Mouse (Mus musculus): Measurements from ENCODE around the gene Arpc1a. TPM values are rescaled to one million over a fixed set of nuclear protein-coding genes. Genes with fewer than 3 reads are reported as not detected.
"Not testable (repeated sequence)": the region's sequence is repeated elsewhere in the genome, so short reads cannot be mapped to it uniquely, and the experiment has no call there.

Arpc1a gene
- polyA plus RNA-seq, 1 experiment from 2014 or later: 86.8 TPM

GRCm38 (mm10) chr5:145075081-145075480 is 8.5 kb upstream of the Arpc1a start:
- no peaks in the 10 kb centered on the region for H3K9me3 ChIP-seq (replicated peaks)
- WGBS: 48% methylated on average over 3 of the region's 3 CpGs
- no peaks in the 10 kb centered on the region for H3K27me3 ChIP-seq
- no peaks in the 10 kb centered on the region for H3K36me3 ChIP-seq
- H3K4me2 ChIP-seq: no peak overlapping the region
- ATAC-seq (replicated peaks; ENCODE audit: insufficient number of reproducible peaks, insufficient read depth, low FRiP score, low read depth): no peak
- no peak overlapping the region for H3K9ac ChIP-seq
- H3K27ac ChIP-seq: no peak overlapping the region
- no peaks in the 10 kb centered on the region for H3K4me1 ChIP-seq (replicated peaks)
- H3K4me3 ChIP-seq: no peak overlapping the region

DNA sequence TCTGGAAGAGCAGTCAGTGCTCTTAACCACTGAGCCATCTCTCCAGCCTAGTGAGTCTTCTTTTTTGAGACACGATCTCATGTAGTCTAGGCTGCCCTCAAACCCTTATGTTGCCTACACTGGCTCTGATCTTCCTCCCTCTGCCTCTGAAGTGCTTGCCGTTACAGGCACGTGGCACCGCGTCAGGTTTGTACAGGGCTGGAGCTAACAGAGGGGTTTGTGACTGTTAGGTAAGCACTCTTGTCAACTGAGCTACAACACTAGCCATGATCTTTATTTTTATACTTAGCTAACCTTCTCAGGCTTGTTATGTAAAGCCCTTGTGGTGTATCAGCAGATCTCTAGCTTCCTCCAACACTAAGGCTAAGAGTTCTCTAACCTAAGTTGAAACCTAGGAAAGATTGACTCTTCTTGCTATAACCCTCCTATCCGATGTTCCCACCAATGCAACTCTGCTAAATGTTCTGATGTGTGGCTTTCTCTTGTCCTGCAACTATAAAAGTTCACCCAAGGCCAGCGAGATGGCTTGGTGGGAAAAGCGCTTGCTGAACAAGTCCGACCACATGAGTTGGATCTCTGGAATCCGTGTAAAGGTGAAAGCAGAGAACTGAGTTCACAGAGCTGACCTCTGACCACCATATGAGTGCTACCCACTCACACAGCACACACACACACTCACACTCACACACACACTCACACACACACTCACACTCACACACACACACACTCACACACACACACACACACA is 1.6 kb upstream of the Arpc1a start:
- 82% methylated on average over 10 of the region's 10 CpGs for WGBS
- no peak overlapping the region for H3K4me3 ChIP-seq

GRCm38 (mm10) chr5:145083201-145083600 is 429 bp upstream of the Arpc1a start:
- Histone ChIP-seq H3K4me3 (peak overlapping the region; percentile 88), H3K4me2 (peak overlapping the region; percentile 84), H3K9ac (peak overlapping the region; percentile 94), H3K27ac (peak overlapping the region; percentile 63), H3K4me1 (replicated peaks) (peaks cover 14% of the 10 kb centered on the region)
- H3K36me3 ChIP-seq; H3K9me3 ChIP-seq (replicated peaks); H3K27me3 ChIP-seq; ATAC-seq (replicated peaks; ENCODE audit: insufficient number of reproducible peaks, insufficient read depth, low FRiP score, low read depth): not testable (repeated sequence)
- WGBS: 40% methylated on average over 6 of the region's 6 CpGs

More for the DNA sequence above, 1.6 kb upstream of the Arpc1a start:
- no peaks in the 10 kb centered on the region for H3K27me3 ChIP-seq
- no peak overlapping the region for H3K27ac ChIP-seq
- no peaks in the 10 kb centered on the region for H3K36me3 ChIP-seq
- H3K9me3 ChIP-seq (replicated peaks): no peaks in the 10 kb centered on the region
- ATAC-seq (replicated peaks; ENCODE audit: insufficient number of reproducible peaks, insufficient read depth, low FRiP score, low read depth): no peak
- H3K4me1 ChIP-seq (replicated peaks): peaks cover 14% of the 10 kb centered on the region
- no peak overlapping the region for H3K4me2 ChIP-seq
- no peak overlapping the region for H3K9ac ChIP-seq

DNA sequence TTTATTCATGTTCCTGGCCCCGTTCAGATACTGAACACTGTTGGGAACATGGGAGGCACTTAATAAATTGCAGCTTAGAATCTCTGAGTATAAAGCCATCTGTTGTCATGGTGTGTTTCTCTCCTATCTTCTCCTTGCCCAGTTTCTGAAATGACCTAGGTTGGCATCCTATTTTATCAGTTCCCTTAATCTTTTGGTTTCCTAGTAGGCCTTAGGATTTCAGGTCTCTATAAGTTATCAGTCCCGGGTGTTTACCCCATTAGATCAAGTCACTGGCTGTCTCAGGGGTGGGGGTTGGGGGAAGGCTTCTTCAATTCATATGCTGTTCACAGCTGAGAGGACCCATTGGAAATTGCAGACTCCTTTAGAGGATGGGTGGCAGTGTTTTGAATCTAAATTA is 1.2 kb downstream of the Arpc1a start:
- 58% methylated on average over 2 of the region's 2 CpGs for WGBS

GRCm38 (mm10) chr5:145088186-145088585 is 4.6 kb downstream of the Arpc1a start:
- Histone ChIP-seq H3K4me1 (replicated peaks) (peaks cover 17% of the 10 kb centered on the region), H3K4me3 (no peak overlapping the region), H3K27me3 (no peaks in the 10 kb centered on the region), H3K9ac (no peak overlapping the region), H3K4me2 (no peak overlapping the region), H3K9me3 (replicated peaks) (no peaks in the 10 kb centered on the region), H3K36me3 (peaks cover 20% of the 10 kb centered on the region), H3K27ac (no peak overlapping the region)
- no peak for ATAC-seq (replicated peaks; ENCODE audit: insufficient number of reproducible peaks, insufficient read depth, low FRiP score, low read depth)
- WGBS: 96% methylated on average over 2 of the region's 2 CpGs

More for the DNA sequence above, 1.2 kb downstream of the Arpc1a start:
- Histone ChIP-seq H3K36me3 (no peaks in the 10 kb centered on the region; the same call in 1 of the 2 replicates), H3K4me1 (replicated peaks) (peaks cover 14% of the 10 kb centered on the region), H3K27me3 (no peaks in the 10 kb centered on the region), H3K4me2 (peak overlapping the region; percentile 84), H3K27ac (no peak overlapping the region), H3K9me3 (replicated peaks) (no peaks in the 10 kb centered on the region), H3K4me3 (peak overlapping the region; percentile 88), H3K9ac (peak overlapping the region; percentile 94)
- ATAC-seq (replicated peaks; ENCODE audit: insufficient number of reproducible peaks, insufficient read depth, low FRiP score, low read depth): no peak

GRCm38 (mm10) chr5:145089878-145090277 is 6.2 kb downstream of the Arpc1a start:
- H3K9me3 ChIP-seq (replicated peaks): no peaks in the 10 kb centered on the region
- 76% methylated on average over 3 of the region's 3 CpGs for WGBS
- no peaks in the 10 kb centered on the region for H3K27me3 ChIP-seq
- no peak for ATAC-seq (replicated peaks; ENCODE audit: insufficient number of reproducible peaks, insufficient read depth, low FRiP score, low read depth)
- no peak overlapping the region for H3K4me2 ChIP-seq
- H3K4me3 ChIP-seq: no peak overlapping the region
- peaks cover 29% of the 10 kb centered on the region for H3K36me3 ChIP-seq
- H3K9ac ChIP-seq: no peak overlapping the region
- peaks cover 10% of the 10 kb centered on the region for H3K4me1 ChIP-seq (replicated peaks)
- no peak overlapping the region for H3K27ac ChIP-seq

DNA sequence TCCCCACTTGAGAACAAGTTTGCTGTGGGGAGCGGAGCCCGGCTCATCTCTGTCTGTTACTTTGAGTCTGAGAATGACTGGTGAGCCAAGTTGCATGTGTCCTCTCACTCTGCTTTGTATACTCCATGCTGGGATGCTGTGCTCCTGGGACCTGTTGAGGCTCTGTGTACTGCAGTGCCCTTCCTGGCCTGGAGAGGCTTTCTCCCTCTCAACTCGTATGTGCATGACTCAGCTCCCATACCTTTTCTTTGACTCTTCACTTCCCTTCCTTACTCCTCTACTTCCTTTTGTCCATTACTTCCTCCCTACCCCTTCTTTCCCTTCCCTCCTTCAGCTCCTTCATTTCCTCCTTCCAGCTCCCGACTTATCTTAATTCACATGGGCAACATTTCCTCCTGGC is 12.6 kb downstream of the Arpc1a start:
- Histone ChIP-seq H3K9me3 (replicated peaks) (no peaks in the 10 kb centered on the region), H3K27ac (no peak overlapping the region), H3K9ac (no peak overlapping the region), H3K4me3 (no peak overlapping the region), H3K4me2 (no peak overlapping the region), H3K4me1 (replicated peaks) (no peaks in the 10 kb centered on the region), H3K36me3 (peaks cover 80% of the 10 kb centered on the region), H3K27me3 (no peaks in the 10 kb centered on the region)
- ATAC-seq (replicated peaks; ENCODE audit: insufficient number of reproducible peaks, insufficient read depth, low FRiP score, low read depth): no peak
- WGBS: 80% methylated on average over 4 of the region's 4 CpGs

- no peak overlapping the region for H3K4me2 ChIP-seq
- H3K4me1 ChIP-seq (replicated peaks): no peaks in the 10 kb centered on the region
- peaks cover 80% of the 10 kb centered on the region for H3K36me3 ChIP-seq
- H3K9me3 ChIP-seq (replicated peaks): no peaks in the 10 kb centered on the region
- no peaks in the 10 kb centered on the region for H3K27me3 ChIP-seq
- no peak overlapping the region for H3K4me3 ChIP-seq
- no peak overlapping the region for H3K9ac ChIP-seq
- no peak for ATAC-seq (replicated peaks; ENCODE audit: insufficient number of reproducible peaks, insufficient read depth, low FRiP score, low read depth)
- H3K27ac ChIP-seq: no peak overlapping the region
- 87% methylated on average over 10 of the region's 10 CpGs for WGBS
These were observed 14.8 kb downstream of the Arpc1a start for GRCm38 (mm10) chr5:145098340-145098821.

DNA sequence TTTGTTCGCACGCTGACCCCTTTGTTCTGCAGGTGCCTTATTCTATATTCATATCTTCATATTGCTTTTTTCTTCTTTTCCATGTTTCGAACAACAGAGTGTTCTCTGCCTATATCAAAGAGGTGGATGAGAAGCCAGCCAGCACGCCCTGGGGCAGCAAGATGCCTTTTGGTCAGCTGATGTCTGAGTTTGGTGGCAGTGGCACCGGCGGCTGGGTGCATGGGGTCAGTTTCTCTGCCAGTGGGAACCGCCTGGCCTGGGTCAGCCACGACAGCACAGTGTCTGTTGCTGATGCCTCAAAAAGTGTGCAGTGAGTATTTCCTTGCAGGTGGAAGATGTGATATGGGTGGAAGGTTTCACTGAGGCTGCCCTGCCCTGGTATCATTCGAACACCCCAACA is 17.3 kb downstream of the Arpc1a start:
- Histone ChIP-seq H3K9me3 (replicated peaks) (no peaks in the 10 kb centered on the region), H3K27ac (no peak overlapping the region), H3K4me1 (replicated peaks) (no peaks in the 10 kb centered on the region), H3K27me3 (no peaks in the 10 kb centered on the region), H3K36me3 (peaks cover 89% of the 10 kb centered on the region), H3K4me2 (no peak overlapping the region), H3K9ac (no peak overlapping the region), H3K4me3 (no peak overlapping the region)
- no peak for ATAC-seq (replicated peaks; ENCODE audit: insufficient number of reproducible peaks, insufficient read depth, low FRiP score, low read depth)
- 95% methylated on average over 9 of the region's 9 CpGs for WGBS

GRCm38 (mm10) chr5:145101451-145101850 is 17.8 kb downstream of the Arpc1a start:
- H3K4me2 ChIP-seq; H3K4me1 ChIP-seq (replicated peaks); ATAC-seq (replicated peaks; ENCODE audit: insufficient number of reproducible peaks, insufficient read depth, low FRiP score, low read depth); H3K27me3 ChIP-seq; H3K27ac ChIP-seq; H3K9ac ChIP-seq; H3K4me3 ChIP-seq; H3K9me3 ChIP-seq (replicated peaks): not testable (repeated sequence)
- WGBS: 96% methylated on average over 11 of the region's 11 CpGs
- H3K36me3 ChIP-seq: peaks cover 89% of the 10 kb centered on the region

DNA sequence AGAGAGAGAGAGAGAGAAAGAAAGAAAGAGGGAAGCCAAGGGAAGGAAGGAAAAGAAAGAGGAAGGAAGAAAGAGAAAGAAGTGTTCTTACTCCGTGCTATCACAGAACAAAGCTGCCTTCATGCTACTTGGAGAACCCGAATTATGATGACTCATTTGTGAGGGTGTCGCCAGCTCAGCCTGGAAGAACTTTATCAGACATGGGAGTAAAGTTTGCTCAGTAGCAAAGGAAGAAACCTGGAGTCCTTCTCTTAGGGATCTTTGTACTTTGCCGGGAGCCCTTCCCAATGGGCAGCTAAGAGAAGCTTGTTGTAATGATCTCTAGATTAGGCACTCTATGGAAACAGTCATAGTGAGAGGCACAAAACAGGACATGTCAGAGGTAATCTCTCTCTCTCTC is 19.1 kb downstream of the Arpc1a start:
- Histone ChIP-seq H3K4me1 (replicated peaks) (no peaks in the 10 kb centered on the region), H3K9ac (no peak overlapping the region), H3K4me3 (no peak overlapping the region), H3K9me3 (replicated peaks) (no peaks in the 10 kb centered on the region), H3K27me3 (no peaks in the 10 kb centered on the region), H3K36me3 (peaks cover 82% of the 10 kb centered on the region), H3K27ac (no peak overlapping the region), H3K4me2 (no peak overlapping the region)
- ATAC-seq (replicated peaks; ENCODE audit: insufficient number of reproducible peaks, insufficient read depth, low FRiP score, low read depth): no peak
- WGBS: 75% methylated on average over 4 of the region's 4 CpGs

- H3K36me3 ChIP-seq: peaks cover 86% of the 10 kb centered on the region
- WGBS: 81% methylated on average over 9 of the region's 9 CpGs
- H3K27me3 ChIP-seq: no peaks in the 10 kb centered on the region
- H3K4me2 ChIP-seq: no peak overlapping the region
- no peak overlapping the region for H3K9ac ChIP-seq
- no peaks in the 10 kb centered on the region for H3K4me1 ChIP-seq (replicated peaks)
- H3K27ac ChIP-seq: no peak overlapping the region
- no peak for ATAC-seq (replicated peaks; ENCODE audit: insufficient number of reproducible peaks, insufficient read depth, low FRiP score, low read depth)
- H3K9me3 ChIP-seq (replicated peaks): no peaks in the 10 kb centered on the region
- no peak overlapping the region for H3K4me3 ChIP-seq
These were observed 20.7 kb downstream of the Arpc1a start for GRCm38 (mm10) chr5:145104328-145104727.

All from heart, embryonic 15.5 days (tissue).